Mouse (Mus musculus): ENCODE data around the gene Dhx33.
A peak's percentile ranks its signal among the peaks of the same experiment; 100 is the strongest.

Gene Dhx33

DNA sequence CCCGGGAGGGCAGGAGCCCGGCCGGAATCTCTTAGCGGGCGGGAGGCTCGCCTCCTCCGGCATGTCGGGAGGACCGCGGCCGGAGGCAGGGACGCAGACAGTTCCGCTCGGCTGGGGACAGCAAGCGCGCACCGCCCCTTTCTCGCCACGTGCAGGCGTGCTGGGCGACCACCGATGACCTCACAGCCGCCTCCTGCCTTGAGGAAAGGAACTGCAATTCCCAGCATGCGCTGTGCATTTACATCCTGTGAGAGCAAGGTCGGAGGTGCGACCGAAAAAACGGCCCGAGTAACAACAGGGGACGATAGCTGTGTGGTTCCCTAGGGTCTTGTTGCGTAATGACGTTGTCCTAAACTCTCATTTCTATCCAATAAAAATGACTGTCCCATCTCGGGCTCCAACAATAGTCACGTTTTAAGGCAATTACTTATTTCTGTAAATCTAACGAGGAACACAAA lies at the start of gene Dhx33:
Dhx33 (minus strand) TSS at position 122 of the 458 bp plus-strand sequence.
- DNase-seq = peak; percentile 99

DNA sequence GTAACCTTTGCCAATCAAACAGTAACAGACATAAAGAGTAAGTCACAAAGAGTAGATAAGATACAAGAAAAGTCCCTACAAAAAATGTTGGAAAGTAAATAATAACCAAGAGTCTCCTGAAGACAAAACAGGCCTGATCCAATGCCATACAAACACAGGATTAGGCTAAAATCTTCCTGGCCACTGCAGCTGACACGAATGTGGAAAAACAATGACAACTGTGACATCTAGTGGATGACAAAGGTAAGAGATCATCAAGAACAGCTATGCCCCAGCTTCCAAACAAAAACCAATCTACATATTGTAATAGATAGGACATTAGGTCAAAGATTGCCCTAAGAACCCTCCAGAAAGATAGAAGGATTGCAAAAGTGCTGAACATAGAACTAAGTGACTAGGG lies 48.3 kb upstream of the Dhx33 start:
- peak; percentile 37 for DNase-seq

DNA sequence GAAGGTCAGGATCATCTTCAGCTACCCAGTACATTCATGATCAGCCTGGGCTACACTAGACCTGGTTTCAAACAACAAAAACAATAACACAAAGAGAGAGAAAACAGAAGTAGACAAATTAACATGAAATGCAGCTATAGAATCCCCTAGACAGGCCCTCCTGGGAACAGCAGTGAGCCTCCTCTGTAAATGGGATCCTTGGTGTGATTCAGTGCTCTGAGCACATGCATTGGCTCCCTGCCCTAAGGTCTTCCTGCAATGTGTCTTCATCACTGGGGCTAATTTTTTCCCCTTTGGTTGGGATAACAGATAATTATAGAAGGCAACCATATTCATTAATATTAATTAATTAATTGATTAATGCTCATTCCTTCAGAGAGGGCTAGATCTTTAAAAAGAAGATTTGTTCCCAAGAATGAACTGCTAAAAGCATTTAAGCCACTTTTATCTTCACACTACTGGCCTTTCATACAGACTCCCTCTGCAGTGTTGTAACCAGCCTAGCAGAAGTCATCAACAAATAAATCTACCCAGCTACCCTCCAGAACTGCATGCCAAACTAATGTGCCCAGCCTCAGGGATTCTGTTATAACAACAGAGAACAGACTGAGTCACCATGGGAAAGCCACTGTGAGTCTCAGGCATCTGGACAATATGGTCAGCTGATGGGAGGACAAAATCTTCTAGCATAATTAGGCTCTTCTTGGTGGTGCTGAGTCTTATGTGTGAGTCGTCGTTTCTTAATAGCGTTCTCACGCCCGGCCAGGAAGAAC lies 35.5 kb upstream of the Dhx33 start:
- DNase-seq = no peak

DNA sequence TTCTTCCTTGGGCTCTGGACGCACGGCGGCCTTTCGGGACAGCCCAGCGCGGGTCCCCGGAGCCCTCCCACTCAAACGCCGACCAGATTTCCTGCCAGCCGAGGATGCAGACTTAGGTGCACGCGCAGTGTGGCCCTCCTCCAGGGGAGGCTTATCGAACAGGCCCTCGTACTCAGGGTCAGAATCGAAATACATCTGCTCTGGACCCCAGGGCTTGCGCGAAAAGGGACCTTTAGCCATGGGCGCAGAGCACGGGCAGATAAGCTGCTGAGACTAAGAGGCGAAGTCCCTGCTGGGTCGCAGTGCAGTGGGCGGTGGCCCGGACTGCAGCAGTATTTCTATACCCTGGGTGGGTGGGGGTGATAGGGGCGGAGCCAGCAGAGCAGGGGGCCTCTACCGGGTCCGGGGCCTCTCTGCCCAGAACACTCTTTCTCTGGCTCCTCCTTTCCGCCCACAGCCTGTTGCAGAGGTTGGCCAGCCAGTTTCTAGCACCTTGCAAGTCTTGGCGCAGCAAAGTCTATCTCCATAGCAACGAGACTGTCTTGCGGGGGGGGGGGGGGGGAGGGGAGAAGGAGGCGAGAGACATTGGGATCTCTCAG lies 29.0 kb upstream of the Dhx33 start, which contains the start of gene 6330403K07Rik:
6330403K07Rik (minus strand) TSS at position 351 of the 599 bp plus-strand sequence.
- DNase-seq = no peak

DNA sequence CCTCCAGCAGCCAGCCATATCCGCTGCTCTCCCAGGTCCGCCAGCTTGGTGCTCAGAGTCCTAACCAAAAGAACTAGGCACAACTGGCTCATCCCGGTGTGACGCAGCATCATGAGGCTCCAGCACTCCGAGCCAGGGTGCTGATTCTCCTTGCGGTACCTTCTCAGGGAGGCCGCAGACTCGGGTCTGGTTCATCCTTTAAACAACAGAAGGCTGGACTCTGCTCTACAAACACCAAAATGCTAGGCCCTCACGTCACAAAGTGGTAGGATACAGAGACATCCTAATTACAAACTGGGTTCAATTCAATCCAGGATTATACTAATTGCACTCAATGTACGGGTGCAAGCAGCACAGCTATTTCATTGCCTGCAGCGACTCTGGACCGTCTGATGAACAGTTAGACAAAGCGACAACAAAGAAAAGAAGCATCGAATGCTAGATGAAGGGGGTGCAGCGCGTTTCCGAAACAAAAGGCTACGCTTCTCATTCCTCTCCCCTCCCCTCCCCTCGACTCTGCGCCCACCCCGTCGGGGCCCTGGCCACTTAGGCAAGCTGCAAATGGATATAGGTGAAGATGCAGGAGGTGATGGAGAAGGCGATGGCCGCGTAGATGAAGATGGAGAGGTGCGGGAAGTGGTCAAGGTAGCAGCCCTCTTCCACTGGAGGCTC lies 28.4 kb upstream of the Dhx33 start:
- DNase-seq = no peak

DNA sequence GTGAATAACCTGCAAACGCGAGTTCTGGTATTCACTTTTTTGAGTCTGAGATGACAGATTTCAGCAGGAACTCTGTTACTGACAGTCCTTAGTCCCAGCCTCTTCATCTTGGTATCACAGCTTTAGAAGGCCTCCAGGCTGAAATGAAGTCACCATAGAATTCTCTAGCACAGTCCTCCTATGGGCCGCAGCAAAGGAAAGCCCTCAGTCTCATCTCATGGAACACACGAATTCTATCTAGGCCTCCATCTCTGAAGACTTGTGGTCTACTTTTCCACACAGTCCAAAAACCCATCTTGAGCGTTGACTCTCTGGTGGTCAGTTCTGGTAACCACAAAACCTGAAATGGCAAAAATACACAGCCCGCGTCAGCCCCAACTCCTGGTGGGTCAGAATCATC lies 27.8 kb upstream of the Dhx33 start:
- no peak for DNase-seq

DNA sequence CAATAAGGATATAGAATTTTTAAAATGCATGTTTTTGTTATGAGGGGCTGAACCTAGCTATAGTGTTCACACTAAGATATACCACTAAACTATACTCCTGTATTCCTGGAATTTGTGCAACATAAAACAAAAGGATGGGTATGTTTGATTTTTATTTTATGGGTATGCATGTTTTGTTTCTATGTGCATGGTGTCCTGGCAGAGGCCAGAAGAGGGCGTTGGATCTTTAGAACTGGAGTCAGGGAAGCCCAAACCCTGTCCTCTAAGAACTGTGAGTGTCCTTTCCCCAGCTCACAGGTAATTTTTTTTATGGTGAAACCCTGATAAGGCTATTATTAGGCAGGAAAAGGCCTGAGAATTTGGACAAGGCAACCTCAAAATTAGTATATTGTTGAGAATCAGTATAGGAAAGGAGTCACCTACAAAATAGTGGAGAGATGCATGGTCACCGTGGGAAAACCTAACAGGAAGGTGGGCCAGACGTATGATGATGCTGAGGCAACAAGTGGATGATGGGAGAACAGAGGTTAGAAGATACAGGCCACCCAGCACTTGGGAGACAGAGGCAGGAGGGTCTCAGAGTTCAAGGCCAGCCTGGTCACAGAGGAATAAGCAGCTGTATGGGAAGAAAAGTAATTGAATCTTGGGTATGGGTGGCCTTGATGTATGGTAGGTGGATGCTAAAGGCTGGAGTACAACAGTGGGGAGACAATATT lies 25.3 kb upstream of the Dhx33 start:
- no peak for DNase-seq

DNA sequence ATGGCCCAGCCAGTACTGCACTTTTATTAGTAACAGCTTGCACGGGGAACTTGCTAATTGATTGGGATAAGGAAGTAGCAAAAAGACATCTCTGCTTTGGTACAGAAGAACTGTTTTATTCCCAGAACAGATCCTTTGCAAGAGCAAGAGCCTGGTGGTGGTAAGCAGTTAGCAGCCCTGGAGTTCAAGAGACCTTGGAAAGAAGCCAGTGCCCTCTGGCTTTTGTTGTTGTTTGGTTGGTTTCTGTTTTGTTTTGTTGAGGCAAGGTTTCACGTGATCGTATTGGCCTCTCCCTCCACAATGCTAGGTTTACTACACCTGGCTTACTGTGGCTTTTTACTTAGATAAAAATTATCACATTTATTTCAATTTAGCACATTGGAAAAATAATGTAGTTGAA lies 24.0 kb upstream of the Dhx33 start:
- no peak for DNase-seq

DNA sequence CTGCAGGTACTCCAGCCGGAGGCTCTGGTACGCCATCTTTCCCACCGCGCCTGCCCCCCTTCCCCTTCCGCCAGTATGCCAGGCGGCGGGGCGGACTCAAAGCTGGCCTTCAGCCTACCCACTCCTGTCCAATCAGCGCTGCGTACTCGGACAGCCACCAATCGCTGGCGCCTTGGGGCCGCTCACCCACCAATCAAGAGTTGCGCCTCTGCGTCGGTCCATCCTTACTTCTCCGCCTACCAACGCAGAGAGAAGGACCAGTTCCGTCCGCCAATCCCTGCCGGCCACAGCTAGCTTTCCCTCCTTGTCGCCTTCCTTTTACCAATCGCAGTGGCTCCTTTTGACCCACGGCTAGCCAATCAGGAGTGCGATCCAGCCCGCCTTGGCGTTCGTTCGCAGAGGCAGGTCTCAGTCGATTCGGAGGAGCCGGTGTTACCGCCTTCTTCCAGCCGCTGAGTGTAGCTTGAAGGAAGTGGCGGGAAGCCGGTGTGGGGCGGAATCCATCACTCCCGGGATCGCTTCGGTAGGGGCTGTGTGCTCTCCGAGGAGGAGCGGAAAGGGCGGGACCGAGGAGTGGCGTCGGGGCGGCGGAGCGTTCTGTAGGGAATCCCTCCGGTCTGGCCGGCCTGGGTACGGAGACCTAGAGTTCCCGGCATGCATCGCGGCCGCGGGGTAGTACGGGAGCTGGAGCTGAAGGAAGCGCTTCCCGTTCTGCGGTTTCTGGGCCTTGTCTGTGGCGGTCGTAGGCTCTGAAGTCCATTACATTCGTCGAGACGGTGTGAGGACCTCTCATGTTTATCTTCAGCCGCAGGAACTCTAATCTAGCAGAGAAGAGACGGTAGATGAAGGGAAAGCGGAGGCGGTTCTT lies 15.2 kb upstream of the Dhx33 start, which contains the start of the genes Mis12 and Derl2:
Mis12 (plus strand) TSS at position 411 of the 868 bp plus-strand sequence.
Derl2 (minus strand) TSS at position 641 of the 868 bp plus-strand sequence.
- peak; percentile 99 for DNase-seq

DNA sequence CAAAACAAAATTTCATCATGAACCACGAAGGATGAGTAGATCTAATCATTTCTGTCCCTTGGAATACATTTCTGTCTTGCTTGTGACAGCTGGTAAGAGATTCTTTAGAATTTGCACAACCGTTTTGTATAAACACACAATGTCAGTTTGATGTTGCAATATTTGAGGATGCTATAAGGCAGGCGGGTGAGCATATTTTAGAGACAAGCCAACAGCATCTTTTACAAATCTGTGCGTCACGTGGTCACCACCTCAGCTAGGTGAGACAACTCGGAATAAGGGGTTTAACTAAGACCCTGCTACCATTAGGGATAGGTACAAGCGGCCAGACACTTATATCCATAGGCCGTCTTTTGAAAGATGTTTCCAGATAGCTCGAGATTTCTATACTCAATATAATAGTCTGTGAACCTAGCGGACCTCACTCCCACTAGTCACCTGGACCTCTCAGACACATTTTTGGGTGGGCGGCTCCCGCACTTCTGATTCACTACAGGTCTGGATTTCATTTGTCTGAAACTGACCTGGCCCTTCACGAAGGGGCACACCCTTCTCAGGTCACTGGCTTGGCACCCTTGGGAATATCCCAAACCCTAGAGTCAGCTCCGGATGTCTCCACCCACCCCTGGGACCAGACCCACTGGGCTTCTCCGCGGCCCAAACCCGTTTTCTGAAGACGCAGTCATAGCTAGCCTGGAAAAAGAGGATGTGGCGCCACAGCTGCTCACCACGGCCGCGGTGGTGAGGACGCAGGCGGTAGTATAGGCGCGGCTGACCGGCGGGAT lies 14.4 kb upstream of the Dhx33 start:
- no peak for DNase-seq

DNA sequence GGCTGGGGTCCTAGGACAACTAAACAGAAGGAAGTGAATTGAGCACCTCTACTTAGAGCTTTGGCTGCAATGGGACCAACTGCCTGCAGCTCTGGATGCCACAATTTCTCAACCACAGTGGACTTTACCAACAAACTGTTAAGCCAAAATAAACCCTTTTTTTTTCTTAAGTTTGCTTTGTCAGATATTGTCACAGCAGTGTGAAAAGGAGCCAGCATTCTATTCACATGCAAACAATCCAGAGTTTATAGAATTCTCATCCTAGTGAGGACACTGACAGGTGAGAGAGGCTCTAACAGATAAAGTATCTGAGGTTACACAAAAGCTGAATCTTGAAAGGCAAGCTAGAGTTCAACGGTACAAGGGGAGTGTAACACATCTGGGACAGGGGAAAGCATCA lies 12.8 kb upstream of the Dhx33 start:
- no peak for DNase-seq

DNA sequence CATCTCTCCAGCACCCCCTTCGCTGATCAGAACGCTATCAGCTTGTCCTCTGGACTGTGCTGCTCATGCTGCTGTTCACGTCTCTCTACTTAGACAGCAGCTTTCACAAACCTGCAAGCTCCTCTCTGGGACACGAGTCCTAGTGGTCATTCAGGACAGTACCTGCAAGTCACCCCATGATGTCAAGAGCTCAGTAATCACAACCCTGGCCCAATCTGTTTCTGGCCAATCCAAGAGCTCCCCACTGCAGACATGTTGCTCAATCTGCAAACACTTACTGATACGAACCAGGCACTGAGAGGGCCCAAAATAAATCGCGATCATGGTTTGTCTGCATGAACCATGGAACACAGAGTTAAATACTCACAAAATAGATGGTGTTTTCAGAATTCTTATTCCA lies 8.5 kb upstream of the Dhx33 start:
- peak; percentile 75 for DNase-seq

DNA sequence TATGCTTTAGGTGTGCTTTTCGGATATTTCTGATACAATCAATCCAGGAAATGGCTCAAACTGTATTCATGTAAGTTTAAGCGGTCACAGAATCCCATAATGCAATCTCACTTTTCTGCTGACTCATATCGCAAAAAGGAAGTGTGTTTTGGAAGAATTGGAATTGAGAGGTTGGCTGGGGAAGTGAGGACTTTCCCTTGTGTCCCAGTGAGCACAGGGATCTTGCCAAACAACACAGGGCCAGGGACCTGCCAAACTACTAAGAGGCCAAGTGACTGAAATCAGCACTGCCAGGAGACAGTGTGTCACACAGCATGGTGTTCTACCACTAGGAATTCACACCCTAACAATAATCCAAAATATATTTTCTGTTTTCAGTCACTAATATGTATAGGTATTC lies 4.1 kb upstream of the Dhx33 start:
- peak; percentile 45 for DNase-seq

DNA sequence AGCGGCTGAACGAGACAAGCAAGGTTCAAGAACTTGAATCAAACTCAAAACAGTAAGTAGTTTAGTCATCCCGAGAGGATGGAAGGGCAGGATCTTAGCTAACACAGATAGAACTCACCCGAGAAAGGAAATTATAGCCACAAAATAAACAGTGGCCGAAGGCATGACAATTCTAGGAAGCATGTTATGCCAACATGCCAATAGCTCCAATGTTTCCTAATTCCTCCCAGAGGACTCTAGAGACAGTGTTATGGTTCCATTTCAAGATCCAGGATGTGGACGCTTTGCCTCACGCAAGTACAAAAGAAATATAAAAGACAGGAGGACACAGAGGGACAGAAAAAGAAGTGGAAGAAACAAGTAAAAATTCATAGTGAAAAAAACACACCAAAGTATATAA lies 3.6 kb upstream of the Dhx33 start:
- DNase-seq = peak; percentile 60

DNA sequence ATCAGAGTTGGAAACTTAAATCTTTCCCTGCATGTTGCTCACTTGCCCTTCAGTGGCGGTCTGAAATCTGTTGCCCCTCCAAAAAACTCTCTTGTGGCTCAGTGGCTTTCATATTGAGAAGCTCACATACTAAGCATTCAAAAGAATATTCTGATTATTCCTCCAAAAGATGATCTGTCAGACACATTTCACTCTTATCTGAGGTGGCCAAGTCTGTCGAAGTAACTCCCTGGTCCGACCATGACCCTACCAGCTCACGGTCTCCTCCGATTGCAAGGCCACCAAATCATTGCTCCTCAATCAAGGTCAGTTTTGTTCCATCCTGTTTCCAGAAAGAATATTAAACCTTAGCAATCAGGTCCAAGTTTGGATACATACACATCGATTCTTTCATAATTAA lies 2.8 kb upstream of the Dhx33 start:
- DNase-seq = no peak

DNA sequence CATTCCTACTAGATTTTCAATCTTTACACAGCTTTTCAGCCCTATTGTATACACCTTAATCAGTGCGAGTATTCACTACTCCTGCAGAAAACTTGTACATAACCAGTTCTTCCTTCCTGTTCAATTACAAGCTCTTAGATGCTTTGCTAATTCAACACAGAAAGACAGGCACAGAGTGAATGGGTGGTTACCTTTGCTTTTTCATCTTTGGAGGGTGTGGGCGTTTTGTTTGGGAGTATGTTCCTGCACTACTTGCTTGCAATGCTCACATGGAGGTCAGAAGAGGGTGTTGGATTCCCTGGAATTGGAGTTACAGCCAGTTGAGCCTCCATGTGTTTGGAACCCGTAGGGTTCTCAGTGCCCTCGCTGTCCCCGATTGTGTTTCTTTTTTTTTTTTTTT lies 809 bp upstream of the Dhx33 start:
- no peak for DNase-seq

DNA sequence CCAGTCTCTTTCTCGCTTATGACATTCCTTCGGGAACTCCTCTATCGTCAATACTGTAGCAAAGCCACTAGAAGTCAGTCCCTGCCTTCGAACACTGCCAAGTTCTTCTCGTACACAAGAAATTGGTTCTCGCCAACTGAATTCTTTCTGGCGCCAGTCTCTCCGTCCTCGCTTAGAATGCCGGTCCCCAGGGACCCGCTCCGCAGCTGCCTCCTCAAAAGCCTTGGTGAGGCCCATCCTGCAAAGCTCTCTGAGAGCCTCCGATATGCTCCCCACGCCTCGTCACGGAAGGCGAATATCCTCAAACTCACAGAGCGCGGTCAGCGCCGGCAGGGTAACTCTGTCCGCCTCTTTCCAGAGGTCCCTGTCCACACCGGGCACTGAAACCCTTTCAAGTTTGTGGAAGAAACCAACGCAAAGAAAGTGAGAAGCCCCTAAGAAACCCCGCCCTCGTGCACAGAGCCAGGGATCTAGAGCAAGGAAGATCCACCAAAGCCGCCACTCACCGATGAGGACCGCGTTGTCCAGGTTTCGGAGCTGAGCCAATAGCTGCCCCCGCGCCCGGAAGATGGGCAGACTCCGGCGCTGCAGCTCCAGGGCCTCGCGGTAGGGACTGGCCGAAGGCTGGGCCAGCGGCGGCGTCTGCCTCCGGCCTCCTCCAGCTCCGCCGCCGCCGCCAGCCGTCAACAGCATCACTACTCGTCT lies 474 bp downstream of the Dhx33 start:
- peak; percentile 48 for DNase-seq

DNA sequence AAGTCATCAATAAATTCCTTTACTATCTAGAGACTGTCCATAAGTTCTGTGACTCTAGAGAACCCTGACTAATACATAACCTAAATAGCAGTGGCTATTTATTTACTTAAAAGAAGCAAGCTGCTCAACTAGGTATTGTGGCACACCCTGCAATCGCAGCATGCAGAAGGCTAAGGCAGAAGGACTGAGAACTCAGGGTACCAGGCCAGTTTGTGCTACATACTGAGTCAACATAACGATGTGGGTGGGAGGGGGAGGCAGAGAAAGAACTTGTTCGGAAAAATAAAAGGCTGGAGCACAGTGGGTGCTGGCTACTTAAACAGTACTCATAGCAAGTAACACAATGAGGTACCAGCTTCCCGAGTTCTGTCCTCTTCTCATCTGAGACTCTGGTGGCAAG lies 3.1 kb downstream of the Dhx33 start:
- no peak for DNase-seq

DNA sequence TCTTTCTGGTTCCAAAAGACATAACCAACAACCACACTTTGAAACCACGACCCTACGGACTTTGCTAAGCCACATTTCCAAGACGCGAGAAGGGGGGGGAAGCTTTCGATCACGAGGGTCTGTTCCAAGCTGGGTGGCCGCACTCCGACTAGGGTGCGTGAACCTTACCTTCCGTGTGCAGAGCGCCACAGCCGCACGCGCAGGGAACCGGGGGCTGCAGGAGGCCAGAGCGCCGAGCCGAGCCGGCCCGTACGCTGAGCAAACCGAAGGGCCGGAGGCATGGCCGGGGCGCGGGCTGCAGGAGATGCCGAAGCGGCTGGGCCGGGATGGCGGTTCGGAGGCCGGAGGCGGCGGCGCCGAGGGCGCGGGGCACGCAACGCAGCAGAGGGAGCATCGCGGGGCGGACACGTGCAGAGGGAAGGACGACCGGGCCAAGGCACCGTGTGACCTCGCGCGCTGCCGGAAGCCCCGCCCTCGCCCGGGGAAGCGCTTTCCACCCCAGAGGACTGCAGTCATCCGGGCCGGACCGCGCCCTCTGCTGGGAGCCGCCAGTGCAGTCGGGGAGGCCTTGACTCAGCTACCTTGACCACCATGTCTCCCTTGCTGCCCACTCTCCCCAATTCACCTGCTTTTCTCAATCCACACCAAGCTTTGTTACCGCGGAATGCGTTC lies 21.5 kb downstream of the Dhx33 start, which contains the start of gene C1qbp:
C1qbp (minus strand) TSS at position 470 of the 672 bp plus-strand sequence.
- DNase-seq = peak; percentile 95

DNA sequence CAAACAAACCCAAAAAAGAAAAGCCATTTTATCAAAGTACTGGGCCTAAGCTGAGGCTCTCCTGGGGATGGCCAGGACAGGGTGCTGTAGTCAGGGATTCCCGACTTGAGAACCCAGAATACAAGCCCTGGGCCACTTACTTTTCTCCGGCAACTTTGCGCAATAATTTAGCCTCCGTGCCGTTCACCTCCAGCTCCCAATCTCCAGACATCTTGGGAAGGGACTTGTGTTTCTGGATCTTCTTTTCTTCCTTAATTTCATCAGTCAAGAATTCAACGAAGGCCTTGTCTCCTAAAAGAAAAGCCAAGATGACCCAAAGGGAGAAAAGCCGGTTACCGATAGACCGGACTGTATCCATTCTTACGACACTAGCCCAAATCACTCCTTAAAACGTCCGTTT lies 22.2 kb downstream of the Dhx33 start:
- DNase-seq = no peak

All from lung, postnatal 36 days (tissue).